Mouse (Mus musculus) cortical plate, adult 2 months (tissue): Measurements from ENCODE around the gene Pcsk1.

Source experiments
- CTCF ChIP-seq: fragments of 200-500 bp; IDR thresholded peaks from 2 replicates; pipeline ENCODE4 v1.5.1; 2011; ENCODE audit warnings: mild to moderate bottlenecking, control low read depth, low read length; ENCODE audit not compliant: insufficient read depth; ENCODE audit errors: extremely low read depth
- POLR2A ChIP-seq: fragments of 200-500 bp; IDR thresholded peaks from 2 replicates; pipeline ENCODE4 v1.6.1; 2011; ENCODE audit warnings: mild to moderate bottlenecking, low read length, control low read depth; ENCODE audit not compliant: insufficient read depth; ENCODE audit errors: extremely low read depth

- TF ChIP-seq POLR2A (no peak), CTCF (no peak)
Measured at GRCm38 (mm10) chr13:75135833-75136232, 46.2 kb downstream of the Pcsk1 start.
